Mouse (Mus musculus) cerebellum, adult 2 months (tissue): ENCODE measurements around the gene Zfp593.

Source experiments
- CTCF ChIP-seq: fragments of 200-500 bp; IDR thresholded peaks from 2 replicates; pipeline ENCODE4 v1.5.1; 2011; ENCODE audit warnings: low read depth, mild to moderate bottlenecking, control low read depth, low read length, moderate library complexity, borderline replicate concordance; ENCODE audit not compliant: insufficient read depth
- POLR2A ChIP-seq: fragments of 200-500 bp; IDR thresholded peaks from 2 replicates; pipeline ENCODE4 v1.6.1; 2011; ENCODE audit warnings: low read length, control low read depth, borderline replicate concordance; ENCODE audit not compliant: insufficient read depth

- TF ChIP-seq POLR2A (no peak), CTCF (no peak)
These were observed 12.0 kb upstream of the Zfp593 start for GRCm38 (mm10) chr4:134257198-134258009.
